Mouse (Mus musculus): ENCODE data around the gene Olfr974. TPM values are rescaled to one million over a fixed set of nuclear protein-coding genes. Genes with fewer than 3 reads are reported as not detected.
A peak's percentile ranks its signal among the peaks of the same experiment; 100 is the strongest.
"Not testable (repeated sequence)": the region's sequence is repeated elsewhere in the genome, so short reads cannot be mapped to it uniquely, and the experiment has no call there.

Gene Olfr974
- not detected in 2 replicates for total RNA-seq (2015)
- not detected in 2 replicates for total RNA-seq (2017)

GRCm38 (mm10) chr9:39937201-39937600, at the start of gene Olfr974:
TSS of gene Olfr974 (plus strand) at chr9:39937501.
- ATAC-seq (ENCODE audit: poor library complexity, severe bottlenecking): no peak

DNA sequence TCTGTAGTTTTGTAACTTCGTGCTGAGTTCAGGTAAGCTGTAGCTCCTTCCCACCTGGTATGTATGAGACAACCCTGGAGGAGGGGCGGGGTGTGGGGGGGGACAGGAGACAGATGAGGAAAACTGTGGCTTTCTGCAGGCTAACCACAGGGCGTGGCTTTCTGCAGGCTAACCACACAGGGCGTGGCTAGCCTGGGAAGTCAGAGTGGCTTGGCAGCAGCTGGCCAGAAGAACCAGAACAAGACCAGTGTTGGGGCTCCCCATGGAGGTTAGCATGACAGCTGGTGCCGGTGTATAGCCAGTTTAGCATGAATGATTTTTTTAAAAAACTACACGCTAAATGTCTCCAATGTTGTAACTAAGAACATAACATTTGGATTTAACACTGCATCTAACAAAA, 32.2 kb upstream of the Olfr974 start:
- peak; percentile 90 for ATAC-seq (ENCODE audit: poor library complexity, severe bottlenecking)

DNA sequence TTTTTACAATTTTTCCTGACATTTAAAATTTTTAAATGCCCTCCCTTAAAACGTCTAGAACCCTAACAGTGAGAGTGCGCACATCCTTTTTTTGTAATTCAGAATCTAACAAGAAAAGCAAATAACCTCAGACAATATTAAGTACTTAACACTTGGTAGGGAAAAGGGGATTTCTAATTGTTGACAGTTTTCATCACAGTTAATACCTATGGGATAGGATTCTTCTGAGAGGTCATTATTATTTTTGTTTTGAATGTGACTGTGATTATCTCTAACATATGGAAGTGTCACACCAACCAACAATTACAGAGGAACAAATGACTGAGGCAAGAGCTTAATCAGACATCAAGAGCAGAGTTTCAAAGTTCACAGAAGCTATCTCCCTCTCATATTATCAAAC, 30.3 kb upstream of the Olfr974 start, which contains the start of gene Olfr229:
TSS of gene Olfr229 (plus strand) at position 301 of the 400 bp plus-strand sequence.
- no peak for ATAC-seq (ENCODE audit: poor library complexity, severe bottlenecking)

DNA sequence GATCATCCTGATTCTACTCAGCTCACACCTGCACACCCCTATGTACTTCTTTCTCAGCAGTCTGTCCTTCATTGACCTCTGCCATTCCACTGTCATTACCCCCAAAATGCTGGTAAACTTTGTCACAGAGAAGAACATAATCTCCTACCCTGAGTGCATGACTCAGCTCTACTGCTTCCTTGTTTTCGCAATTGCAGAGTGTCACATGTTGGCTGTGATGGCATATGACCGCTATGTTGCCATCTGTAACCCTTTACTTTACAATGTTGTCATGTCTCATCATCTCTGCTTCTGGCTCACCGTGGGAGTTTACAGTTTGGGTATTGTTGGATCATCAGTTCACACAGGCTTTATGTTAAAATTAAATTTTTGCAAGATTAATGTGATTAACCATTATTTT, 27.4 kb upstream of the Olfr974 start:
- peak; percentile 94 for ATAC-seq (ENCODE audit: poor library complexity, severe bottlenecking)

- not testable (repeated sequence) for ATAC-seq (ENCODE audit: poor library complexity, severe bottlenecking)
These were observed 9.1 kb upstream of the Olfr974 start for GRCm38 (mm10) chr9:39927975-39928836.

- not testable (repeated sequence) for ATAC-seq (ENCODE audit: poor library complexity, severe bottlenecking)
These were observed 8.5 kb upstream of the Olfr974 start for GRCm38 (mm10) chr9:39928837-39929236.

- no peak for ATAC-seq (ENCODE audit: poor library complexity, severe bottlenecking)
These were observed 14.6 kb downstream of the Olfr974 start, which contains the start of gene Olfr975 for GRCm38 (mm10) chr9:39951946-39952345. TSS of gene Olfr975 (minus strand) at chr9:39952046.

- not testable (repeated sequence) for ATAC-seq (ENCODE audit: poor library complexity, severe bottlenecking)
These were observed 23.7 kb downstream of the Olfr974 start, which contains the start of gene Olfr976 for GRCm38 (mm10) chr9:39961033-39961432. TSS of gene Olfr976 (minus strand) at chr9:39961133.

DNA sequence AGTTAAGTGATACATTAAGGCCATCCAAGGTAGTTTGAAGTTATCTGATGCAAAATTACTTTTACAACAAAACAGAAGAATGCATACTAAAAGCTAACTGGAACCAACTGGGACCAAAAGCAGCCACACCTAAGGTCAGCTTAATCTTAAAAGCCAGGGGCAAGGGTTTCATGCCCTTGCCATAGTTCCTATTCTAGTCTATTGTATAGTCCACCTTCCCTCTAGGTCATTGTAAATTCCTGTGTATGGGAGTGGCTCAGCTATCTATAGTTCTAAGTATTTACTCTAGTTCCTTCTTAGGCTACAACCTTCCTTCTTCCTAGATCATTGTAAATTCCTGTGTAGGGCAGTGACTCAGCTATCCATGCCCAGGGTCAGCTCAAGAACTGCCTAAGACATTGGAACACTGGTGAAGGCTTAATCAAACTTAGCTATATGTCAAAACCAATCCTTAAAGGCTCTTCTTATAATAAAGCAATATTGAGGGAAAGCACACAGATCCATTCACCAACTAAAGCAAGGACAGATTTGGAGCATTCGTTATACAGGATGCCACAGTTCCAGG, 39.4 kb downstream of the Olfr974 start:
- not testable (repeated sequence) for ATAC-seq (ENCODE audit: poor library complexity, severe bottlenecking)

- ATAC-seq (ENCODE audit: poor library complexity, severe bottlenecking): no peak
These were observed 54.5 kb downstream of the Olfr974 start, which contains the start of gene Olfr978 for GRCm38 (mm10) chr9:39991813-39992212. TSS of gene Olfr978 (plus strand) at chr9:39992113.

Other genes starting within 250 kb of the Olfr974 start
- not detected in 2 replicates for gene Olfr149, start 230.4 kb upstream of the Olfr974 start, total RNA-seq (2015)
- gene Olfr149, start 230.4 kb upstream of the Olfr974 start, total RNA-seq (2017): not detected in 2 replicates
- gene Olfr965, start 226.1 kb upstream of the Olfr974 start, total RNA-seq (2015): not detected in 2 replicates
- gene Olfr965, start 226.1 kb upstream of the Olfr974 start, total RNA-seq (2017): 1.5 TPM in 1 of 2 replicates, not detected in the other
- gene Olfr150, start 206.5 kb upstream of the Olfr974 start, total RNA-seq (2015): not detected in 2 replicates
- not detected in 2 replicates for gene Olfr150, start 206.5 kb upstream of the Olfr974 start, total RNA-seq (2017)
- gene Olfr967, start 191.3 kb upstream of the Olfr974 start, total RNA-seq (2015): not detected in 2 replicates
- gene Olfr967, start 191.3 kb upstream of the Olfr974 start, total RNA-seq (2017): not detected in 2 replicates
- gene Olfr968, start 154.2 kb upstream of the Olfr974 start, total RNA-seq (2015): not detected in 2 replicates
- gene Olfr968, start 154.2 kb upstream of the Olfr974 start, total RNA-seq (2017): not detected in 2 replicates
- gene Olfr969, start 146.6 kb upstream of the Olfr974 start, total RNA-seq (2015): not detected in 2 replicates
- gene Olfr969, start 146.6 kb upstream of the Olfr974 start, total RNA-seq (2017): not detected in 2 replicates
- not detected in 2 replicates for gene Olfr970, start 128.6 kb upstream of the Olfr974 start, total RNA-seq (2015)
- gene Olfr970, start 128.6 kb upstream of the Olfr974 start, total RNA-seq (2017): not detected in 2 replicates
- gene Olfr971, start 100.6 kb upstream of the Olfr974 start, total RNA-seq (2015): not detected in 2 replicates
- not detected in 2 replicates for gene Olfr971, start 100.6 kb upstream of the Olfr974 start, total RNA-seq (2017)
- not detected in 2 replicates for gene Olfr972, start 71.1 kb upstream of the Olfr974 start, total RNA-seq (2015)
- not detected in 2 replicates for gene Olfr972, start 71.1 kb upstream of the Olfr974 start, total RNA-seq (2017)
- gene Olfr229, start 30.2 kb upstream of the Olfr974 start, total RNA-seq (2015): not detected in 2 replicates
- not detected in 2 replicates for gene Olfr229, start 30.2 kb upstream of the Olfr974 start, total RNA-seq (2017)
- not detected in 2 replicates for gene Olfr975, start 14.5 kb downstream of the Olfr974 start, total RNA-seq (2015)
- gene Olfr975, start 14.5 kb downstream of the Olfr974 start, total RNA-seq (2017): not detected in 2 replicates
- not detected in 2 replicates for gene Olfr976, start 23.6 kb downstream of the Olfr974 start, total RNA-seq (2015)
- gene Olfr976, start 23.6 kb downstream of the Olfr974 start, total RNA-seq (2017): not detected in 2 replicates
- not detected in 2 replicates for gene Olfr978, start 54.6 kb downstream of the Olfr974 start, total RNA-seq (2015)
- not detected in 2 replicates for gene Olfr978, start 54.6 kb downstream of the Olfr974 start, total RNA-seq (2017)
- gene Olfr979, start 66.0 kb downstream of the Olfr974 start, total RNA-seq (2015): not detected in 2 replicates
- gene Olfr979, start 66.0 kb downstream of the Olfr974 start, total RNA-seq (2017): not detected in 2 replicates
- gene Olfr980, start 72.1 kb downstream of the Olfr974 start, total RNA-seq (2015): not detected in 2 replicates
- gene Olfr980, start 72.1 kb downstream of the Olfr974 start, total RNA-seq (2017): not detected in 2 replicates
- not detected in 2 replicates for gene Olfr981, start 84.0 kb downstream of the Olfr974 start, total RNA-seq (2015)
- gene Olfr981, start 84.0 kb downstream of the Olfr974 start, total RNA-seq (2017): not detected in 2 replicates
- gene Olfr982, start 136.3 kb downstream of the Olfr974 start, total RNA-seq (2015): not detected in 2 replicates
- not detected in 2 replicates for gene Olfr982, start 136.3 kb downstream of the Olfr974 start, total RNA-seq (2017)
- not detected in 2 replicates for gene Olfr983, start 156.1 kb downstream of the Olfr974 start, total RNA-seq (2015)
- gene Olfr983, start 156.1 kb downstream of the Olfr974 start, total RNA-seq (2017): not detected in 2 replicates
- not detected in 2 replicates for gene Olfr984, start 176.7 kb downstream of the Olfr974 start, total RNA-seq (2015)
- gene Olfr984, start 176.7 kb downstream of the Olfr974 start, total RNA-seq (2017): 0.04 TPM in 1 of 2 replicates, not detected in the other
- not detected in 2 replicates for gene Olfr985, start 192.7 kb downstream of the Olfr974 start, total RNA-seq (2015)
- not detected in 2 replicates for gene Olfr985, start 192.7 kb downstream of the Olfr974 start, total RNA-seq (2017)
- gene Tmem225, start 210.6 kb downstream of the Olfr974 start, total RNA-seq (2015): not detected in 2 replicates
- gene Tmem225, start 210.6 kb downstream of the Olfr974 start, total RNA-seq (2017): not detected in 2 replicates
- not detected in 2 replicates for gene Olfr986, start 243.4 kb downstream of the Olfr974 start, total RNA-seq (2015)
- not detected in 2 replicates for gene Olfr986, start 243.4 kb downstream of the Olfr974 start, total RNA-seq (2017)